Mouse (Mus musculus): ENCODE data around the gene Chd2. TPM values are rescaled to one million over a fixed set of nuclear protein-coding genes. Genes with fewer than 3 reads are reported as not detected.
"Not testable (repeated sequence)": the region's sequence is repeated elsewhere in the genome, so short reads cannot be mapped to it uniquely, and the experiment has no call there.

Chd2 gene
- polyA plus RNA-seq, 1 experiment, result 88.1 TPM

- WGBS, result 77% methylated on average over 3 of the region's 3 CpGs
- Histone ChIP-seq H3K27me3 (ENCODE audit: control insufficient read depth, insufficient read depth, low read length) (no peaks in the 10 kb centered on the region), H3K4me3 (ENCODE audit: control insufficient read depth, insufficient read depth, low read length) (no peak overlapping the region), H3K36me3 (ENCODE audit: control insufficient read depth, insufficient read depth, low read length) (peaks cover 4% of the 10 kb centered on the region; the same call in 1 of the 2 replicates), H3K27ac (ENCODE audit: control insufficient read depth, insufficient read depth, low read length) (no peak overlapping the region), H3K4me1 (replicated peaks; ENCODE audit: control insufficient read depth, insufficient read depth, low read length) (peaks cover 17% of the 10 kb centered on the region)
- no peak for TF ChIP-seq POLR2A (IDR thresholded peaks at IDR 0.05; ENCODE audit: control insufficient read depth, extremely low read depth, insufficient read depth, low read length, poor library complexity)
- DNase-seq, result no peak
These were observed 8.7 kb downstream of the Chd2 start for GRCm38 (mm10) chr7:73532916-73533315.

GRCm38 (mm10) chr7:73532139-73532538, 9.5 kb downstream of the Chd2 start:
- TF ChIP-seq POLR2A (IDR thresholded peaks at IDR 0.05; ENCODE audit: control insufficient read depth, extremely low read depth, insufficient read depth, low read length, poor library complexity) (no peak), CTCF (IDR thresholded peaks at IDR 0.05; ENCODE audit: borderline replicate concordance, control insufficient read depth, extremely low read depth, insufficient read depth, low read length, poor library complexity) (no peak)
- Histone ChIP-seq H3K27me3 (ENCODE audit: control insufficient read depth, insufficient read depth, low read length) (no peaks in the 10 kb centered on the region), H3K4me1 (replicated peaks; ENCODE audit: control insufficient read depth, insufficient read depth, low read length) (peaks cover 17% of the 10 kb centered on the region), H3K36me3 (ENCODE audit: control insufficient read depth, insufficient read depth, low read length) (peaks cover 8% of the 10 kb centered on the region; the same call in 1 of the 2 replicates), H3K4me3 (ENCODE audit: control insufficient read depth, insufficient read depth, low read length) (no peak overlapping the region), H3K27ac (ENCODE audit: control insufficient read depth, insufficient read depth, low read length) (peak overlapping the region; percentile 51; the same call in 1 of the 2 replicates)
- DNase-seq, result no peak
- WGBS, result 39% methylated on average over 3 of the region's 3 CpGs

GRCm38 (mm10) chr7:73531506-73532093, 10.0 kb downstream of the Chd2 start:
- no peak for TF ChIP-seq POLR2A (IDR thresholded peaks at IDR 0.05; ENCODE audit: control insufficient read depth, extremely low read depth, insufficient read depth, low read length, poor library complexity)
- TF ChIP-seq CTCF (IDR thresholded peaks at IDR 0.05; ENCODE audit: borderline replicate concordance, control insufficient read depth, extremely low read depth, insufficient read depth, low read length, poor library complexity), result no peak
- H3K27ac ChIP-seq (ENCODE audit: control insufficient read depth, insufficient read depth, low read length), result peak overlapping the region; percentile 51; the same call in 1 of the 2 replicates
- no peak for DNase-seq

GRCm38 (mm10) chr7:73530846-73531245, 10.8 kb downstream of the Chd2 start:
- peaks cover 15% of the 10 kb centered on the region for H3K4me1 ChIP-seq (replicated peaks; ENCODE audit: control insufficient read depth, insufficient read depth, low read length)
- H3K27ac ChIP-seq (ENCODE audit: control insufficient read depth, insufficient read depth, low read length), result peak overlapping the region; percentile 46; the same call in 1 of the 2 replicates
- TF ChIP-seq POLR2A (IDR thresholded peaks at IDR 0.05; ENCODE audit: control insufficient read depth, extremely low read depth, insufficient read depth, low read length, poor library complexity) (no peak), CTCF (IDR thresholded peaks at IDR 0.05; ENCODE audit: borderline replicate concordance, control insufficient read depth, extremely low read depth, insufficient read depth, low read length, poor library complexity) (no peak)
- no peak for DNase-seq
- peaks cover 6% of the 10 kb centered on the region; the same call in 1 of the 2 replicates for H3K36me3 ChIP-seq (ENCODE audit: control insufficient read depth, insufficient read depth, low read length)
- no peak overlapping the region for H3K4me3 ChIP-seq (ENCODE audit: control insufficient read depth, insufficient read depth, low read length)
- WGBS, result 8% methylated on average over 5 of the region's 5 CpGs
- no peaks in the 10 kb centered on the region for H3K27me3 ChIP-seq (ENCODE audit: control insufficient read depth, insufficient read depth, low read length)

More at GRCm38 (mm10) chr7:73531506-73532093, 10.0 kb downstream of the Chd2 start:
- 44% methylated on average over 7 of the region's 7 CpGs for WGBS
- peaks cover 8% of the 10 kb centered on the region; the same call in 1 of the 2 replicates for H3K36me3 ChIP-seq (ENCODE audit: control insufficient read depth, insufficient read depth, low read length)
- H3K4me3 ChIP-seq (ENCODE audit: control insufficient read depth, insufficient read depth, low read length), result no peak overlapping the region
- no peaks in the 10 kb centered on the region for H3K27me3 ChIP-seq (ENCODE audit: control insufficient read depth, insufficient read depth, low read length)
- peaks cover 16% of the 10 kb centered on the region for H3K4me1 ChIP-seq (replicated peaks; ENCODE audit: control insufficient read depth, insufficient read depth, low read length)

- peaks cover 15% of the 10 kb centered on the region for H3K4me1 ChIP-seq (replicated peaks; ENCODE audit: control insufficient read depth, insufficient read depth, low read length)
- peaks cover 4% of the 10 kb centered on the region for H3K36me3 ChIP-seq (ENCODE audit: control insufficient read depth, insufficient read depth, low read length)
- H3K27me3 ChIP-seq (ENCODE audit: control insufficient read depth, insufficient read depth, low read length), result no peaks in the 10 kb centered on the region
- DNase-seq, result no peak
- WGBS, result 69% methylated on average over 5 of the region's 5 CpGs
- no peak overlapping the region for H3K27ac ChIP-seq (ENCODE audit: control insufficient read depth, insufficient read depth, low read length)
- H3K4me3 ChIP-seq (ENCODE audit: control insufficient read depth, insufficient read depth, low read length), result no peak overlapping the region
- TF ChIP-seq POLR2A (IDR thresholded peaks at IDR 0.05; ENCODE audit: control insufficient read depth, extremely low read depth, insufficient read depth, low read length, poor library complexity) (no peak), CTCF (IDR thresholded peaks at IDR 0.05; ENCODE audit: borderline replicate concordance, control insufficient read depth, extremely low read depth, insufficient read depth, low read length, poor library complexity) (no peak)
These were observed 11.5 kb downstream of the Chd2 start for GRCm38 (mm10) chr7:73530164-73530563.

GRCm38 (mm10) chr7:73529261-73529660, 12.4 kb downstream of the Chd2 start:
- no peak for TF ChIP-seq CTCF (IDR thresholded peaks at IDR 0.05; ENCODE audit: borderline replicate concordance, control insufficient read depth, extremely low read depth, insufficient read depth, low read length, poor library complexity)
- TF ChIP-seq POLR2A (IDR thresholded peaks at IDR 0.05; ENCODE audit: control insufficient read depth, extremely low read depth, insufficient read depth, low read length, poor library complexity), result no peak
- peaks cover 7% of the 10 kb centered on the region for H3K36me3 ChIP-seq (ENCODE audit: control insufficient read depth, insufficient read depth, low read length)
- no peak for DNase-seq
- H3K4me3 ChIP-seq (ENCODE audit: control insufficient read depth, insufficient read depth, low read length), result no peak overlapping the region
- WGBS, result 85% methylated on average over 6 of the region's 6 CpGs
- H3K27me3 ChIP-seq (ENCODE audit: control insufficient read depth, insufficient read depth, low read length), result no peaks in the 10 kb centered on the region
- peaks cover 20% of the 10 kb centered on the region for H3K4me1 ChIP-seq (replicated peaks; ENCODE audit: control insufficient read depth, insufficient read depth, low read length)
- no peak overlapping the region for H3K27ac ChIP-seq (ENCODE audit: control insufficient read depth, insufficient read depth, low read length)

- not testable (repeated sequence) for H3K36me3 ChIP-seq (ENCODE audit: control insufficient read depth, insufficient read depth, low read length)
These were observed 13.2 kb downstream of the Chd2 start for GRCm38 (mm10) chr7:73528377-73528894.

More at GRCm38 (mm10) chr7:73528377-73528894, 13.2 kb downstream of the Chd2 start:
- not testable (repeated sequence) for H3K27me3 ChIP-seq (ENCODE audit: control insufficient read depth, insufficient read depth, low read length); H3K27ac ChIP-seq (ENCODE audit: control insufficient read depth, insufficient read depth, low read length); DNase-seq; H3K4me3 ChIP-seq (ENCODE audit: control insufficient read depth, insufficient read depth, low read length)
- 71% methylated on average over 7 of the region's 7 CpGs for WGBS
- H3K4me1 ChIP-seq (replicated peaks; ENCODE audit: control insufficient read depth, insufficient read depth, low read length), result peaks cover 20% of the 10 kb centered on the region
